Mouse (Mus musculus) left cerebral cortex, postnatal 25 days (tissue): ENCODE data around the gene Rai14. TPM values are rescaled to one million over a fixed set of nuclear protein-coding genes. Genes with fewer than 3 reads are reported as not detected.
A peak's percentile ranks its signal among the peaks of the same experiment; 100 is the strongest.

Experiments used
- DNase-seq, 2 experiments: peaks; one replicate each; pipeline ENCODE4 v3.0.0; 2022; ENCODE audit warnings: low spot score in 2 of 2, mixed read lengths in 1 of 2
- intact Hi-C: fragments of 180-260 bp; cut with DNase I; formaldehyde crosslinking; loops from one replicate; pipeline ENCODE4 v1.15.1; 2025
- total RNA-seq, 2 experiments: library from RNA; stranded (reverse); gene quantifications; 2 replicates each; pipeline ENCODE4 v1.2.3; 2021

The Rai14 gene
- total RNA-seq: 1 to 10 TPM; 7.5 to 8.9 TPM

DNA sequence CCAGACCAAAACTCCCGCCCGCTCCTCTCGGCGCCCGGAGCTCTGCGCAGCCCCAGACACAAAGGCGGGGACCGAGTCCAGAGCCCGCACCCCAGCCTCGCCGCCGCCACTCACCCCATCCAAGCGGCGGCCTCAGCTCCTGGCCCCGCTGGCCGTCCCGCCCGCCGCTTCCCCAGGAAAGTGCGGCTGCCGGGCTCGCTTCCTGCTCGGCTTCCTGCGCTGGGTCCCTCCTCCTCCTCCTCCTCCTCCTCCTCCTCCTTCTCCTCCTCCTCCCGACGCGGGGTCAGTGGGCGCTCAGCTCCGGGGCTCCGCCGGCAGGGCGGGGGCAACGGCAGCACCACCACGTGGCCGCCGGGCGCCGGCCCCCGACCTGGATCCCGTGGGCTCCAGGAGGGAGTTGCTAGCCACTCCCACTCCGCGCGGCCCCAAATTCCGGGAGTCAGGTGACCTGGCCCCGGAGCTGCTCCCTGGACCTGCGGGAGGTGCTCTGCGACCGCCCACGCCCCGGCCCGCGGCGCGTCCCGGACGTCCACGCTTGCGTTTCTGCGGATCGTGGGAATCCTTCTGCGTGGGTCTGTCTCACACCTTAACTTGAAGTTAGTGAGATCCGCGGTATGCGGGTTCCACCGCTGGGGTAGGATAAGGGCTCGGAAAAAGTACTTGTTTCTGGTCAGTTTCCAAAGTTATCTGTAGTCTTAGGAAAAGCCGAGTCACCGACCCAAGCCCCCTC is at the start of gene Rai14:
Gene Rai14 (minus strand): TSS at position 216 of the 730 bp plus-strand sequence.
- intact Hi-C loops: loop anchor here (5.0 to 10.0 kb wide), 2 partner anchors 158 to 210 kb away; no protein-coding TSS in a partner anchor
- DNase-seq: peak; percentile 24 to 31

DNA sequence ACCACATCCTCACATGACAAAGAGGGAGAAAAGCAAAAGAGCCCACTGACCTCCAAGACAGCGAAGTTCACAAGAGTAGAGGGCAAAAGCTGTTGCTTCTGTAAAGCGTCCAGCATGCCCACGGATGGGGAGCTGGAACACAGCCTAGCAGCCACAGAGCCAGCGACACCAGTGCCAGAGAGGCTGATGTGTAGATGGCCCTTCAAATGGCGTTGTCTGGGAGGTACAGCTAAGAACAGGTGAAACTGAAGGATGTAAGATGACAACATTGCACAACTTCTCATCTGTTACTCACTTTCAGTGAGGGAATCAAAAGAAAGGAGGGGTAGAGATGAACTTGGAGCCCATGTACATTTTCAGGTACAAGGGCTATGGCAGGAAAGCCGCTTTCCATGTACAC is 47.0 kb upstream of the Rai14 start:
- DNase-seq: no peak
- intact Hi-C loops: no loop called here

DNA sequence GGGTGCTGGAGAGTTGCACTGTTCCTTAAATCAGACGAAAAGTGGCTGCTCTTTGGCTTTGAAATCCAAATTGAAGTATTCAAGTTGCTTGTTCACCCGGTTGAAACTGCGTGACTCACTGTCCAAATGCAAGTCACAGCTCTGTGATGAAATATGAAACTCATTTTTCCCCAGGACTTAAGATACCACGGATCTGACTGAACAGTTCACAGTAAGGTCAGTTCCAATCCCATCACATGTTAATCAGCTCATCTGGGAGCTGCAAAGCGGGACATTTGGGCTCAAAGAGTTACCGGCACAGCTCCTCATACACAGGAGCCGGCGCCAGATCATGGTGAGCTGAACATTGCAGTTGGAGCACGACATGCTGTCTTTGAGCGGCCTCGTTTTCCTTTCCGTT is 45.6 kb upstream of the Rai14 start:
- intact Hi-C loops: no loop called here
- DNase-seq: no peak

DNA sequence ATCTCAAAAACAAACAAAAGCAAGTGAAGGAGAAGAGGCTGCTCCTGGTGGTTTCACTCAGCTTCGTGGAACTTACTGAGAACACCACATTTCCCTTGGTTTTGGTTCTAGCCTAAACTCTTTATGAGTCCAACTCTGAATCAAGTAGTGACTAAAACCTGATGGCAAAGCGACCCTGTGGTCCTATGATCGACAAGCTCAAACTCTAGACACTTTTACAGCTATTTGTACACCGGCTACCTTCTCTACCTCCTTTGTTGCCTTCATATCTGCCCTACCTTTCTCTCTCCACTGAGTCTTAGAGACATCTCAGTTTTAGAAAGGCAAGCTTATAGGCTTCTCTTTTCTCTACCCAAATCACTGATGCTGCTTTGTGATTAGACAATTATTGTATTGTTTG is 45.0 kb upstream of the Rai14 start:
- intact Hi-C loops: no loop called here
- no peak for DNase-seq

DNA sequence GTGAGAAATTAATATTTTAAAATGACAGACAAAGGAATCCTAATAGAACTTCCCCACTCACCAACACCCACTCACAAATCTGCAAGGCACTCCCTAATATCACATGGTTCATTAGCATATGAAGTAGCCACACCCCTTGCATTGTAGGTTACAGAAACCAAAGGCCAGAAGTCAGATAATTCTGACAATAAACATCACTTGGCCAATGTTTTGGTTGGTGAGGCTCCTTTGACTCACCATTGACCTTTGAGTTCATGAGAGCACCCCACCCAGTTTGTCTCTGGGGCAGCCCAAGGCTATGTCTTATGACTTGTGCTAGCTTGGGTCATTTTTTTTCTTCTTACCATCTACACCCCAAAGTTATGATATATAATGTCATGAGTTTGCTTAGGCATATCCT is 44.4 kb upstream of the Rai14 start:
- DNase-seq: no peak
- intact Hi-C loops: no loop called here

DNA sequence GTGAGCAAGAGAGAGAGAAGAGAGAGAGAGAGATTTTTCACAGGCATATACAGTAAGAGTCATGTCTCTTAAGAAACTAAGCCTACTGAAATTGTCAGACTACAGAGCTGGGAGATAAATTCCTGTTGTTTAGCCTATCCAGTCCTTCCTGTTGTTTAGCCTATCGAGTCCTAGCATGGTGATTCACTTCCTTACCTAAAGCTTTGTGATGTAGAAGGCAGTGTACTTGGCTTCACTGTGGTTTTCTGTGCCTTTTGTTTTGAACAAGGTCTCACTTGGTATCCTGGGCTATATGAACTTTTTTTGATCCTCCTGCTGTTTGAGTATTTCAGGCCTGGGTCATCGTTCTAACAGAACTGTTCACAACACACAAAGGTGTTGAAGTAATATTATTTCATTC is 36.7 kb upstream of the Rai14 start:
- intact Hi-C loops: loop anchor here (5.0 kb wide), 1 partner anchor 129 kb away; no protein-coding TSS in a partner anchor
- no peak for DNase-seq

DNA sequence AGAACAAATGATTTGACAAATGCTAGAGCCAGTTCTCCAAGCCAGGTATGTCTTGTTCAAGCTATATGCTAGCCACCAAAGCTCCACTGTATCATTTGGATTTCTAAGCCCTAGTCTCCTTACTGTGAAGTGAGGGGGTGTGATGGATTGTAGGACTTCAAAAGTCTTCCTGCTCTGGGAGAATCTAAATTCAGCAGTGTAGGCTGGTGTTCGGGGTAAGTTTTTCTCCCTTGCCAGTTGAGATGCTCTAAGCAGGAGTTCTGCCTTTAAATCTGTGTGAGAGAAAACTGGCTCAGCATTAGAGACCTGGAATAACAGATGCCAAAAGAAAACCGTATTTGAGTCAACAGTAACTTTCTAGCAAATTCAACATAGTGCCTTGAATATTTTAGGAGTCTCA is 35.9 kb upstream of the Rai14 start:
- intact Hi-C loops: loop anchor here (1.0 to 5.0 kb wide), 2 partner anchors 90 to 128 kb away; no protein-coding TSS in a partner anchor

DNA sequence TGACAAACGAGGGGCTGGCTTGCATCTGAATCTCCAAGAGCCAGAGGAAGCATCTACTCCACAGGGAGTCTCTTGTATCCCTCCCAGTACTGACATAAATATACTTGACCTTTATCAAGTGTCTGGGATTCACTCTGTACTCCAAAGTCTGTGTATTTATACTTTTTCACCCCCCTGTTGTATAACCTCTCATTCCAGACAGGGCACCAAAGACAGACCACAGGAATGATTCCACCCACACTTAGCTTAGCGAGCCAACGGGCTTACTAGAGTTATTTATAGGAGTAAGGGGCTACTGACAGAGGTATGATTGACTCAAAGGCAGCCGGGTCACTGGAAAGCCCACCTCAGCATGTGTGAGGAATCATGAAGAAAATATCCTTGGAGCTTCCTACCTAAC is 35.3 kb upstream of the Rai14 start:
- intact Hi-C loops: loop anchor here (1.0 to 5.0 kb wide), 3 partner anchors 67 to 127 kb away; no protein-coding TSS in a partner anchor

More for the DNA sequence above, 35.9 kb upstream of the Rai14 start:
- peak; percentile 18 to 88 for DNase-seq

DNA sequence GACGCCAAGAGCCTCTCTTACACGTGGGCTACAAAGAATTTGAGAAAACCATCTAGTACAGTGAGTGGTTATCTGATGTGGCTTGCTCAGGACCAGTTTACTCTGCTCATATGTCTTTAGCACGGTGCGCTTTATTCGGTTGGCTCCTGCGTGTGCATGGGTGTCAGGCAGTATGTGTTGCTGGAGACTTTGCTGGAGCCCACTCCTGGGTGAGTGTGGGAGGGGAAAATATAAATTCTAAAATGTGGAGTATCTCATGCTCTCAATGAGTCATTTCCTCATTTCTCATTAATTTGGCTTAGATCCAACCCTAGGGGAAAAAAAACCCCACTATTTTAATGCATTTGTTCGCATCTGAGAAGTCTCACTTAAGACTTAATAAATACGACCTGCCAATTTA is 33.2 kb upstream of the Rai14 start:
- DNase-seq: peak; percentile 28 to 73
- intact Hi-C loops: loop anchor here (5.0 kb wide), 1 partner anchor 65 kb away; no protein-coding TSS in a partner anchor

More for the DNA sequence above, 35.3 kb upstream of the Rai14 start:
- no peak for DNase-seq

DNA sequence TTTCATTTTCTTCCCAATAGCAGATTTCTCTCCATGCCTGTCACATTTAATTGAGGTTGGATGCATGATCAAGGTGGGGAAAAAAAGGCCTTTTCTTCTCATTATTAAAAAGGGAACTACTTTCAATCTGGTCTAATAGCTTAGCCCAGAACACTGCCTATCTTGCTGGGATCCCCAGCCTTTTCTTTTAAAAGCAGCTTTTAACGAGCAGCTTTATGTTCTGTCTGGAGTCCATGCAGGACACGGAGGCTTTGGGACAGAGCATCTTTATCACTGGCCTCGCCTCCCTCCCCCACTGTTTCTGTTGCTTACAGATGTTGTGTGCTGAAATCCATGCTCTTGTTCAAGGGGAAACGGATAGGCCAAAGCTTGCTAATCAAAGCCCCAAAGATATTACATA is 32.8 kb upstream of the Rai14 start:
- intact Hi-C loops: loop anchor here (5.0 kb wide), 1 partner anchor 65 kb away; no protein-coding TSS in a partner anchor
- no peak for DNase-seq

DNA sequence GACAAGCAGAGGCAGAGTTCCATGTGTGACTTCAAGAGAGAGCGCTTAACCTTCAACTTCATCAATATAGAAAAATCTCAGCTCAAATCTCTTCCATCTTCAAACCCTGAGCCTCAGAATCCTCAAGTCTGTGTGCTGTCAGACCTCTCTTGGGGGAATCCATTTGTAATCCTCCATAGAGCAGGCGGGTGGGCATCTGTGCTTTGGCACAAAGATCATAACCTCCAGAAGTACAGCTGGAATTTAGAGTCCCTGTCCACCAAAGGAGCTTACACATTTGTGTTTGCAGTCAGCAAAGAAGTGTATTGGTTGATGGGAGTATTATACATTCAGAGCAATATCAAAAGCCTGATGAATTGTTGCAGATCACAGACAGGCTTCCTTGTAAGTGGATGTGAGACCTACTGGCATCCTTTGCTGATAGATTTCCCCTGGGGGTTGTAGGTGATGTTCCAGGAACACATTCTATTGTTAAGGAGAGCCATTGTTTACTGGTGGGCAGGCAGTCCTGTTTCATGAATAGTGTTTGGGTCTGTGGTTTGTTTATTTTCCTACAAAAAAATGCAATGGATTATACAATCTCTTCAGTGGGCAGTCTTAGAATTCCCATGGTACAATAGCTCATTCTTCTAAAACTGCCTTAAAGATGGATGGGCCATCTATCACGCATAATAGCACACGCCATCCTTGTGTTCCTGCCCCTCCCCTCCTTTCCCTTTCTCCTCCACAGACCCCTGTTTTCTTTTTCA is 32.1 kb upstream of the Rai14 start:
- no peak for DNase-seq
- intact Hi-C loops: loop anchor here (5.0 kb wide), 1 partner anchor 64 kb away; no protein-coding TSS in a partner anchor

DNA sequence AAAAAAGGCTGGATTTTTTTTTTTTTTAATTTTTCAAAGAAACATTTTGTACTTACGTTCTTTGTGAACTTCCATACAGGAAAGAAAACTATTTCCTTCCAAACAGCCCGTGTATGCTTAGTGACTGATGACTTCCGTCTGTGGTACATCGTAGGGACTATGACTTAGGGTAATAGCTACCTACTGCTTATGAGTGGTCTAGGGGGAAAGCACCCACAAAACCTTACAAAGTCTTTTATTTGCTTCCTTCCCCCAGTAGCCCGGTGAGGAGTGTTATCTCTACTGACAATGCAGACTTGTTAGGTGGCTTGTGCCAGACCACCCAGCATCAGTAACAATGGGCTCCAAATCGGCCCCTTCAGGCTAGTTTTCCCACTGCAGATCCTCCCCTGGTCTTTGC is 28.0 kb upstream of the Rai14 start:
- DNase-seq: no peak
- intact Hi-C loops: no loop called here

DNA sequence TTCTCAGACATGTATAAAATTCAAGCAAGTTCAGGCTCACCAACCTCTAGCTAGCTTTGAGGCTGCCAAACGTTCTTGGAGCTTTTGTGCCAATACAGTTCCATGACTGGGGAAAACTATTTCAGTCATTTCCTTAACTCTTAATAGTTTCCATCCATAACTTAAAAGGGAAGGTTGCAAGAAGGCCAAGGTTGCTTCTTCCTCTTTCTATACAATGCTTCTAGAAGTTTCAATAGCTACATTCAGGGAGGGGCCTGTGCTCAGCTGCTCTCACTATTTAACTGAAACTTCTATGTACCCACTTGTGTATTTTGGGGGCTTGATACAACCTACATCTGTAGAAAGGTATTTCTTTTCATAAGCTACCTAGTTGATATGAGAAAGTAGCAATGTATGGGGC is 24.9 kb upstream of the Rai14 start:
- no peak for DNase-seq
- intact Hi-C loops: no loop called here

DNA sequence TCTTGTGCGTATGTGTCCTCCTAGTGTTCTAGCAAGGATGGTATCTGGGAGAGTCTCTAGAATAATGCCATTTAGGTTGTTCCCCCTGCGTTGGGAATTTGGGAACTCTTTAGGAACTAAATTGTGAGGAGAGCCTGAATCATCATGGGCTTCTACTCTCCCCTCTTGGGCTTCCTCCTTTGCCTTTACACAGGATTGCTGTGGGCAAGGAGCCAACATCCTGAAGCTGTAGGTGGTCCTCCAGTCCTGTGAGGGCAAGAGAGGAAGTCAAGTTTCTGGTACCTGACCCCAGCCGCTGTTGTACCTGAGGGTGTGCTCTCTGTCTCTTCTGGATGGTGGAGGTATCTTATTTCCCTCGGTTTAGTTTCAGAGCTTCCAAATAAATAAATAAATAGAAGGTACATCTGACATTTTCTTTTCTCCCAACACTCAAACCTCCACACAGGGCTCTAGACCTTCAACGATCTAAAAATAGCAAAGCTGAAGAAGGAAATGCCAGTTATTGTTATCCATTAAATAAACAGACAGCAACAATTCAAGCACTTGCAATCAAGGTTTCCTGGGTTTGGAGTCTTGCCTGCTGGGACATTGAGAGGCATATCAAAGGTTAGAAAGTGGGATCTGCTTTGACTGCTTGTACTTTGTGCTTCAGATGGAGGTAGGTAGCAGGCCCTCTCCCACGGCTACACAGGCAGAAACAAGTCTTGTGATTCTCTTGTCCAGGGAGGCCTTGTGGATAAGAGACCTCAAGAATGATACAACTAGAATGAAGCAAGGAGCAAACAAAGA is 24.1 kb upstream of the Rai14 start:
- intact Hi-C loops: no loop called here
- no peak for DNase-seq

DNA sequence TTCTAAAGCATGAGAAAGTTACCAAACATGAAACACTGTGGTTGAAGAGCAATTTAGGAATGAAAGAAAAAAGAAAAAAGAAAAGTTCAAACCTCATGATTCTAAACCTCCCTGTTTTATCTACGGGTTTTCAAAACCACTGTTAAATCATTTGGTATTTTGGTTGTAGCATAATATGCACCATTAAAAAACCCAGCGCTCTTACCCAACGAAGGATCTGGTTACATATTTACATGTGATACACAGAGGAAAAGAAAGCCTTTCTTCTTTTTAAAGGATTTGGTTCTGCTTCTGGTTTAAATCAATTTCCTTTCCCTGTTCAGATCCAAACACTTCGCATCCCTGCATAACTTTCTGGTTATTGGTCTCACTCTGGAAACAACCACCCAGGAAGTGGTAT is 21.5 kb upstream of the Rai14 start:
- no peak for DNase-seq
- intact Hi-C loops: no loop called here

DNA sequence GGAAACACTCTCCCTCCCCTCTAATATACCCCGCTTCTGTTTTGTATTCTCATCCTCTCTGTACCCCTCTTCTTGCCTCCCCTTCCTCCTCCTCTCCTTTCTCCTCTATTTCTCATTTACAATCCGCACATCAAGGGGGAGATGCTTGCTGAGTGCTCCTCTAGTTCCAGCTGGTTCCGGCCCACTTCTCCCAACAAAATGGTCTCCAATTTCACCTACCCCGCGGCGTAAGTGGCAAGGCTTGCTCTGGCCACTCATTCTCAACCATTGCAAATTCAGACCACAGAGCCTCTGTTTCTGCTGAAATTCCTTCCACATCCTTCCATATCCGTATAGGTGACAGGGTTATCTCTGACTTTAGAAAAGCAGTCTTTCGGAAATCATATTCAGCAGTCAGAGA is 20.8 kb upstream of the Rai14 start:
- no peak for DNase-seq
- intact Hi-C loops: no loop called here

DNA sequence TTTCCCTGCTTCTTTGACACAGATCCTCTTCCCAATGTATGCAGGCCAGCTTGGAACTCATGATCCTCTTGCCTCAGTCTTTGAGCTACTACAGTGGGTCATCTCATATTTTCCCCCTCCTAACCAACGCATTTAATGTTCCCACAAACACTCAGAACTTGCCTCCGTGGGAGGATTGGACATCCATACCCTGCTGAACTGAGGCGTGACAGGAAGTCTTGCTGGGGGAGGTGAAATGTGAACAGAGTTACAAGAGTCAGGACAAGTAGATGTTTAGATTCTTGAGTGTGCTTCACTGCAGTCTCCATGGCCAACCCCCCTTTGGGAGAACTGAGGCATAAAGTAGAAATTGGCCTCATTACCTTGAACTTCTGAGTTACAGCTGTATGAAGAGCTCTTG is 17.0 kb upstream of the Rai14 start:
- intact Hi-C loops: no loop called here

DNA sequence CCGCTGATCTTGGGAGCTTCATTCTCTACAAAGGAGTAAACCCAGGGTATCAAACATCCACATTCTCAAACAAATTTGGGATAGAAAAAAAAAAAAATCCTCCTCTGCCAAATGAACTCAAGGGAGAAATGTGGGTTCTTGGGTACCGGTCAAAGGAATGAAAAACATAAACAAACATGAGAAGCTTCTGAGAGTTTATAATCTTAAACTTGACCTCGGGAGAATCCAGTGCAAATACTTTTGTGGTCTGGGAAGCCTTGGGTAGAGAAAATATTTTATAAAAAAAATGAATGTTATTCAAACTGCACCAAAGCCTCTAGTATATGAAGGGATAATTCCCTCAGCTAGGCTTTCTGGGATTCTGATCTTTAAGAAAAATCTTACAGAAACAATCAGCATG is 11.8 kb upstream of the Rai14 start:
- DNase-seq: no peak
- intact Hi-C loops: no loop called here

More for the DNA sequence above, 17.0 kb upstream of the Rai14 start:
- no peak for DNase-seq

DNA sequence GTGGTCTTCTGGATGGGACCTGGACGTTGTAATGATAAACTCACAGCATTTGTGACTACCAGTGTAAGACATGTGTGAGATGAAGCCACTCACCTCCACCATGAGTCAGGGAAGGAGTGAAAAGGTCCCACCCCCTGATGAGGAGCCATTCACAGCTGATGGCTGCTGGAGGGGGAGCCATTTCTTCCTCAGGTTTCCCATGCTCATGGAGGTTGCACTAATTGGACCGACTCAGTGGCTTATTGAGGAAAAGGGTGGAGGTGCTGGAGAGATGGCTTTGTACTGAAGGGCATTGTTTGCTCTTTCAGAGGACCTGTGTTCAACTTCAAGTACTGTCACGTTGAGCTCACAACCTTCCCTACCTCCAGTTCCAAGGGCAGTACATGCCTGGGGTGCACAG is 10.4 kb upstream of the Rai14 start:
- no peak for DNase-seq

DNA sequence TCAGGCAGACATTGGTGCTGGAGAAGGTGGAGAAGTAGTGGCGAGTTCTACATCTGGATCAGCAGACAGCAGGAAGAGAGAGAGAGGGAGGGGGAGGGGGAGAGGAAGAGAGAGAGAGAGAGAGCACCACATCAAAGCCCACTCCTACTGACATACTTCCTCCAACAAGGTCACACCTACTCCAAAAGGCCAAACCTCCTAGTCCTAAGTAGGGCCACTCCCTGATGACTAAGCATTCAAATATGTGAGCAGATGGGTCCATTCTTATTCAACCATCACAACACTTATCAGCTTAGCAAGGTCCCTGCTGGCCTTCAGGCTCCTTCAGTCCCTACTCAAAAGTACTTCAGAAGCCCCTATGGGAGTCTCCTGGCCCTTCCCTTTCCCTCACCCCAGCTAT is 9.1 kb upstream of the Rai14 start:
- no peak for DNase-seq
- intact Hi-C loops: no loop called here

More for the DNA sequence above, 10.4 kb upstream of the Rai14 start:
- intact Hi-C loops: no loop called here
